ENCODE assay signal across 1 mouse cellular context in genomic region chr2:112492856-112493538, GRCm38 (mm10).
TF ChIP-seq lines count a peak whose summit lies in the region.

Gene Aven (plus strand): TSS chr2:112492964.

TF ChIP-seq in CH12.LX, 34 proteins besides CTCF, POLR2A, EP300 and RAD21 (continued from another document):
- TF ChIP-seq KAT2A (IDR thresholded peaks at IDR 0.05; ENCODE audit: insufficient replicate concordance, low read length), result 0 out of 2 replicates have a peak, but pooled peaks have one; percentile 17
- TF ChIP-seq USF2 (conservative IDR thresholded peaks at IDR 0.05; ENCODE audit: low read depth, low read length), result no peak
- no peak for TF ChIP-seq MAZ (IDR thresholded peaks at IDR 0.05; ENCODE audit: low read depth, low read length)
- TF ChIP-seq ELF1 (IDR thresholded peaks at IDR 0.05; ENCODE audit: low read depth, low read length), result peak; percentile 47
- TF ChIP-seq ETS1 (conservative IDR thresholded peaks at IDR 0.05; ENCODE audit: low read depth, low read length), result 0 out of 2 replicates have a peak, but pooled peaks have one; percentile 8
- no peak for TF ChIP-seq USF1 (IDR thresholded peaks at IDR 0.05; ENCODE audit: low read depth, low read length)
- no peak for TF ChIP-seq ZC3H11A (IDR thresholded peaks at IDR 0.05; ENCODE audit: low read depth, low read length)
- TF ChIP-seq PAX5 (IDR thresholded peaks at IDR 0.05; ENCODE audit: low read length), result no peak
- no peak for TF ChIP-seq IRF4 (IDR thresholded peaks at IDR 0.05; ENCODE audit: low read depth, low read length)
- TF ChIP-seq NRF1 (IDR thresholded peaks at IDR 0.05; ENCODE audit: low read depth, low read length), result peak; percentile 80
- TF ChIP-seq ZMIZ1 (IDR thresholded peaks at IDR 0.05; ENCODE audit: low read depth, low read length), result peak; percentile 71
- peak; percentile 90 for TF ChIP-seq BHLHE40 (IDR thresholded peaks at IDR 0.05; ENCODE audit: low read depth, low read length)
TF ChIP-seq in CH12.LX: peak in this region for 14.
